Mouse (Mus musculus) hindbrain, embryonic 14.5 days (tissue): ENCODE measurements around the gene Prmt3. TPM values are rescaled to one million over a fixed set of nuclear protein-coding genes. Genes with fewer than 3 reads are reported as not detected.

Experiments used
- ATAC-seq: fragments of 200-750 bp; cut with Nextera tagmentation; 2 replicates; pipeline ENCODE4 v1.8.0; 2017; ENCODE audit warnings: moderate number of reproducible peaks, mild to moderate bottlenecking, moderate TSS enrichment, moderate library complexity; ENCODE audit not compliant: low FRiP score
- DNase-seq: peaks from one replicate; pipeline ENCODE4 v3.0.0-alpha.2; 2015; ENCODE audit warnings: low spot score
- H3K27ac ChIP-seq: fragments of 300-500 bp; sonication (generic); 2 replicates; pipeline ENCODE4 v1.5.1; 2014; ENCODE audit warnings: mild to moderate bottlenecking, moderate library complexity
- H3K27me3 ChIP-seq: fragments of 300-500 bp; sonication (generic); 2 replicates; pipeline ENCODE4 v1.6.1; 2014; ENCODE audit warnings: mild to moderate bottlenecking, low read length, mixed read lengths; ENCODE audit not compliant: control insufficient read depth, insufficient read depth
- H3K36me3 ChIP-seq: fragments of 300-500 bp; sonication (generic); replicated peaks from 2 replicates; pipeline ENCODE4 v1.6.1; 2014; ENCODE audit not compliant: control insufficient read depth, insufficient read depth
- H3K4me1 ChIP-seq: fragments of 300-500 bp; sonication (generic); replicated peaks from 2 replicates; pipeline ENCODE4 v1.6.1; 2014; ENCODE audit warnings: antibody characterized with exemption, low read length, mixed read lengths; ENCODE audit not compliant: control insufficient read depth, insufficient read depth
- H3K4me2 ChIP-seq: fragments of 300-500 bp; sonication (generic); replicated peaks from 2 replicates; pipeline ENCODE4 v1.6.1; 2014; ENCODE audit warnings: mild to moderate bottlenecking, moderate library complexity
- H3K4me3 ChIP-seq: fragments of 300-500 bp; sonication (generic); replicated peaks from 2 replicates; pipeline ENCODE4 v1.5.1; 2014; ENCODE audit warnings: mild to moderate bottlenecking, low read length
- H3K9ac ChIP-seq: fragments of 300-500 bp; sonication (generic); 2 replicates; pipeline ENCODE4 v1.6.1; 2014
- H3K9me3 ChIP-seq: fragments of 300-500 bp; sonication (generic); 2 replicates; pipeline ENCODE4 v1.6.1; 2016; ENCODE audit warnings: low read length; ENCODE audit not compliant: control insufficient read depth
- WGBS: fragments of 180-500 bp; shearing (Covaris S2); extraction: QIAGEN DNeasy Blood & Tissue Kit; methylation state at CpG from one replicate; pipeline ENCODE4 v1.1.7; 2014; 5-methylcytosine and 5-hydroxymethylcytosine counted together
- polyA plus RNA-seq: library from polyadenylated mRNA; unstranded; fragments of >200 nt; fragmentation: Nextera tagmentation; extraction: Ambion mirVana; gene quantifications from 2 replicates; pipeline ENCODE4 v1.2.1, GENCODE M21; 2014

Gene Prmt3
- polyA plus RNA-seq, 1 experiment from 2014 or later: 51.2 TPM

DNA sequence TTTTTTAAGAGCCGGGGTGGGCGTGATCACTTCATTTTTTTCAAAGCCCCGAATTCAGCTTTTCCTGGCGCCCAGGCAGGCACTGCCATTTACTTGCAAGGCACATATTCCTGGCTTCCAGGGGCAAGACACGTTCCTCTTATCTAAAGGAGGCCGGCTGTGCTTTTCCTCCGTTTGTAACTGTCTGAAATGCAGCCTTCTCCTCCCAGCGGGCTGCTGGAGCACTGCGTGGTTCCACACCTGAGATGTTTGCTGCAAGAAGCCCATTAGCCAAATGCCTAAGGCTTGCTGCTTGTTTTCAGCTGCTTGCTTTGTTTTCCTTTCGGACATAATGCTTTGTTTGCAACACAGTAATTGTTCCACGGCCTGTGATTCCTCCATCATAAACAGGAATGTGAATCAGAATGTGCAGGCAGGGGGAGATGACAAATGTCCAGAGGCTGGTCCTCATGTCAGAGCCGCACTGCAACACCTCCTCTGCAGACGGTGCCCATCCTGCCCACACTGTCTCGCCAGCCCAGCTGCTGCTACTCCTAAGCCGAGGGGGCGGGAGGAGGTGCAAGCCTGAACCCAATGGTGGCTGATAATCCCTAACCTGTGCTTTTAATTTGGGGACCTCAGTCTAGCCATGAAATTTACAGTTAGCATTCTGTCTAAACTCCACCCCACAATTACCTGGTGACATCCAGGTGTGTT lies 104.7 kb downstream of the Prmt3 start:
- 16% methylated on average over 16 of the region's 16 CpGs for WGBS
- H3K27ac ChIP-seq: peak overlapping the region; percentile 88
- H3K4me3 ChIP-seq: no peak overlapping the region
- peak overlapping the region; percentile 26 for H3K4me2 ChIP-seq
- H3K9ac ChIP-seq: peak overlapping the region; percentile 39
- H3K9me3 ChIP-seq: no peaks in the 10 kb centered on the region
- no peaks in the 10 kb centered on the region for H3K27me3 ChIP-seq
- peak; percentile 59 for DNase-seq
- peaks cover 22% of the 10 kb centered on the region for H3K4me1 ChIP-seq
- ATAC-seq: peak; percentile 46; the same call in 1 of the 2 replicates
- no peaks in the 10 kb centered on the region for H3K36me3 ChIP-seq

DNA sequence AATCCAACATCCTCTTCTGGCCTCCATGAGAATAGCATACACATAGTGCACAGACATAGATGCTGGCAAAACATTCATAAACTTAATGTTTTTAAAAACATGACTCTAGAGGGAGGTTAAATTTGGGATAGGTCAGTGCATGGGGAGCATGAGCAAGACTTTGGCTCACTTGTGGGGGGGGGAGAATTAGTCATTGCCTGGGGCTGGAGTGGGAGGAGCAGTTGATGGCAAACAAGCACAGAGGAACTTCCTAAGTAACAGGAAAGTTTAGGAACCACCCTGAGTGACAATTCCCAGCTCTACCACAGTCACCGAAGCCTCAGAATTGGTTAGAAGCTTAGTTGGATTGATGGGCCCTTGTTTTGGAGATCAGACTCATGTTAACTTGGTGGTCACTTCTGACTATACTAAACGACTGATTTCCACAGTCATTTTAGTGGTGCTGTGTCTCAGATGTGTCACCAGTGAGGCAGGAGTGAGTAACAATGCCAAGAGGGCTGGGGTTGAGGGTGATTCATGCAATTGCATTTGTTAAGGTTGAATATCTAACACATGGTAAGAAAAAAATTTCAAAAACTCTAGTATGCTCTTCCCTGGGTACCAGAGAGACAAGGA lies 109.7 kb downstream of the Prmt3 start:
- H3K9ac ChIP-seq: no peak overlapping the region
- no peak for ATAC-seq
- no peaks in the 10 kb centered on the region for H3K27me3 ChIP-seq
- H3K36me3 ChIP-seq: no peaks in the 10 kb centered on the region
- H3K27ac ChIP-seq: no peak overlapping the region
- 84% methylated on average over 2 of the region's 2 CpGs for WGBS
- H3K9me3 ChIP-seq: no peaks in the 10 kb centered on the region
- DNase-seq: no peak
- peaks cover 4% of the 10 kb centered on the region; the same call in 1 of the 2 replicates for H3K4me1 ChIP-seq
- H3K4me2 ChIP-seq: no peak overlapping the region
- H3K4me3 ChIP-seq: no peak overlapping the region

DNA sequence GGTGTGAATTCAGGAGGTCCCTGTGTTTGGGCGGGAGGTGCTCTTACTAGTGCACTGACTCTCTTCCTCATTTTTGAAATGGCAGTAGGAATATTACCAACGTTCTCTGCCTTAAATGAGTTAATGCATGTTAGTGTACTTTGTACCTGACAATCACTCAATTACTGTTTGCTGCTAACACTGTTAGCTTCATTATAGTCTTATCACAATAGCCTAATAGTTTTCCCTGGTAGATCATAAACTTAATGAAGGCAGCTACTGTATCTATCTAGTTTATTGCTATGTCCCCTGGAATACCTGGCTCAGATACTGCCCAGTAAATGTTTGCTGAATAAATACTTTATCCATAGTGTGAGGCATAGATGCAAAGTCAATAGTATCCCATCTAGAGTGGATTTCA lies 116.6 kb downstream of the Prmt3 start:
- H3K9me3 ChIP-seq: no peaks in the 10 kb centered on the region
- no peaks in the 10 kb centered on the region for H3K27me3 ChIP-seq
- H3K9ac ChIP-seq: no peak overlapping the region
- WGBS: 73% methylated on average over 2 of the region's 2 CpGs
- H3K4me3 ChIP-seq: no peak overlapping the region
- no peaks in the 10 kb centered on the region for H3K4me1 ChIP-seq
- DNase-seq (no peak), ATAC-seq (no peak)
- no peaks in the 10 kb centered on the region for H3K36me3 ChIP-seq
- H3K4me2 ChIP-seq: no peak overlapping the region
- H3K27ac ChIP-seq: no peak overlapping the region

DNA sequence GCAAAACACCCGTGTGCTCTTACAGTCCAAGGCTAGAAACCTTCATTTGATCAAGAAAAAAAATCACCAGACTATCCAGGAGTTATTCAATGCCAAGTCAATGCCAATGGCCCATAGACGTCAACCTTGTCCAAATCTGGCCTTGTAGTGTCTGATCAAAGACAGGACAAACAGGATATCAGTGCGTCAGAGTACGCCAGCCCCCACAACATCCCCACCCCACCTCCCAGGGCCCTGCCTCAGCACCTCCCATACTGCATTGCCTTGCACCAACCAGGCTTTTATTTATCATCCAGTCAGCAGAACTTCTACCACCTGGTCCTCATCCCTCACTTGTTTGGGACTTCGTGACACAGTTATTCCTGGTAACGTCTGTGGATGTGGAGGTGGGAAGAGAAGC lies 117.2 kb downstream of the Prmt3 start:
- Histone ChIP-seq H3K9me3 (no peaks in the 10 kb centered on the region), H3K9ac (no peak overlapping the region), H3K27ac (no peak overlapping the region), H3K4me1 (no peaks in the 10 kb centered on the region), H3K36me3 (no peaks in the 10 kb centered on the region), H3K4me3 (no peak overlapping the region), H3K27me3 (no peaks in the 10 kb centered on the region), H3K4me2 (no peak overlapping the region)
- ATAC-seq (no peak), DNase-seq (no peak)
- WGBS: 81% methylated on average over 6 of the region's 6 CpGs

DNA sequence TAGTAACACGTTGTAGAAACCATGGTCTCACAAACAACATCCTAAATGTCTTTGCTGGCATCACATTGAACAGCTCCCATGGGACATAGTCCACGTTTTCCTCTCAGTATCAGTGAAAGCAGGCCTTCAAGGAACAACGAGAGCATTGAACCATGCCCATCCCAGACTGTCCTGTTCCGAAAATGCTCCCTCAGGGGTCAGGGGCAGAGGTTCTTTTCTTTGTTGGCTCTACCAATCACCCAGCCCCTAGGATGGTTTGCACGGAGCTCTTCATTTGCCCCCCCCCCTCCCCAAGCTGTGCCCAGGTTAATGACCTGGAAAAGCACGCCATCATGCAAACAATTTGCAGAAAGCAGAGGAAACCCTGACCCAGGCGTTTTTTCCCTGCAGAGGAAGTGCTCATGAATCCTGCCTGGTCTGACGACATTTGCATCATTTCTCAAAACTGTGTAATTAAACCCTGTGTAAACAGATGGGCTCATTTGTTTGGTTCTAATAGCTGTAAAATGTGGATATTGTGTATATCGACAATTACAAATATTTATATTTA lies 123.9 kb downstream of the Prmt3 start:
- Histone ChIP-seq H3K4me1 (no peaks in the 10 kb centered on the region), H3K27ac (peak overlapping the region; percentile 60; the same call in 1 of the 2 replicates), H3K9ac (no peak overlapping the region), H3K4me2 (no peak overlapping the region), H3K4me3 (no peak overlapping the region), H3K36me3 (no peaks in the 10 kb centered on the region), H3K27me3 (peaks cover 38% of the 10 kb centered on the region), H3K9me3 (no peaks in the 10 kb centered on the region)
- no peak for DNase-seq
- 0 out of 2 replicates have a peak, but pooled peaks have one; percentile 66 for ATAC-seq
- 21% methylated on average over 9 of the region's 9 CpGs for WGBS

DNA sequence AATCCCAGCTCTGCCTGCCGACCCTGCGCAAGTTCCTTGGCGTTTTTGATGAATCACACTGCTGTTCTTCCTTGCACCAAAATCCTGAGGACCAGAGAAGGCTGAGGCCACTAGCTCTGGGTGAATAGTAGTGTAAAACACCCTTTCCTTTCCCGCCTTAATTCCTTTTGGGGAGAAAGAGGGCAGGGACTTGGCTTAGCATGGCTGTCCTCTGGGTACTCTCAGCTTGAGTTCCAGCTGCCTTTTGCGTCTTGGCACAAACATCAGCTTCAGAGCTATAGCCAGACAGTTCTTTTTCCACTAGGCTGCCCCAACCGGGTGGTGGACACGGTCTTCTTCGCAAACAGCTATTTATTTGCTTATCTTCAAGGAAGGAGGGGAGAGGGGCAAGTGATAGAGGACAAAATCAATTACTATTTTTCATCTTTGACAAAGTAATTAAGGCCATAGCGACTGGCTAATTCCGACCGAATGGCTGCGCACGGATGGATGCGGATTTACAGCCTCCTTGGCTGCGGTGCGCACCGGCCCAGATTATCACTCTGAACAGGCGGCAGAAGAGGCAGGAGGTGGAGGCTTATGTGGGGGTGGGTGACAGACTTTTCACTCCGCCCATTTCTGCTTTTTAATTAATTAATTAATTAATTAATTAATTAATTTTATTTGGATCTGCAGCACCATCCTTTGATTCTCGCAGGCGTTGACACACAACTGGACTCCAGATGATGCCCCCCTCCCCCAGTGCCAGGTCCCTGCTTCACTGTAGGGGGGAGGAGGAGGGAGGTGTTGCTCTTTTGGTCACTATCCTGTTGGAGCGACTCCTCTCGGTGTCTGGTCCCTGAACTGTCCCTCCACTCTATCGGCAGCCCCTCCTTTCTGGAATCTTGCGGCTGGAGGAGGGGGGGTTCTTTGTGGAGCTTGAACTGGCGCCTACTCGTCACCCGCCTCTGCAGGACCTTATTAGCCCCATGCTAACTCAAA lies 129.3 kb downstream of the Prmt3 start:
- H3K4me2 ChIP-seq: peak overlapping the region; percentile 56
- no peaks in the 10 kb centered on the region for H3K36me3 ChIP-seq
- H3K9ac ChIP-seq: peak overlapping the region; percentile 35
- peaks cover 89% of the 10 kb centered on the region for H3K27me3 ChIP-seq
- H3K4me3 ChIP-seq: no peak overlapping the region; the same call in 1 of the 2 replicates
- WGBS: 1% methylated on average over 28 of the region's 28 CpGs
- DNase-seq (peak; percentile 61), ATAC-seq (peak; percentile 14; the same call in 1 of the 2 replicates)
- H3K27ac ChIP-seq: peak overlapping the region; percentile 87
- no peaks in the 10 kb centered on the region for H3K9me3 ChIP-seq
- H3K4me1 ChIP-seq: no peaks in the 10 kb centered on the region; the same call in 1 of the 2 replicates

Other genes with a start within 250 kb of the Prmt3 start
- 1.3 and 12.9 TPM in 2 replicates for gene Dbx1, start 141.5 kb upstream of the Prmt3 start, polyA plus RNA-seq
- gene Htatip2, start 19.2 kb upstream of the Prmt3 start, polyA plus RNA-seq: 3.0 and 3.5 TPM in 2 replicates
- 11.8 and 14.2 TPM in 2 replicates for gene Slc6a5, start 131.8 kb downstream of the Prmt3 start, polyA plus RNA-seq
- gene Nell1, start 196.5 kb downstream of the Prmt3 start, polyA plus RNA-seq: 36.0 and 47.1 TPM in 2 replicates